Mouse (Mus musculus): ENCODE results near the gene Gm2007. TPM values are rescaled to one million over a fixed set of nuclear protein-coding genes. Genes with fewer than 3 reads are reported as not detected.
"Not testable (repeated sequence)": the region's sequence is repeated elsewhere in the genome, so short reads cannot be mapped to it uniquely, and the experiment has no call there.

Gene Gm2007
- polyA plus RNA-seq (2016; fragmentation: Nextera tagmentation; extraction: Ambion mirVana): not detected in 2 replicates

GRCm38 (mm10) chr2:175741237-175741636 is at the start of gene Gm2007:
TSS of gene Gm2007 (plus strand) at chr2:175741537.
- not testable (repeated sequence) for H3K27ac ChIP-seq; H3K4me1 ChIP-seq; H3K4me2 ChIP-seq; H3K9me3 ChIP-seq; H3K4me3 ChIP-seq (replicated peaks); H3K9ac ChIP-seq; H3K36me3 ChIP-seq (replicated peaks); H3K27me3 ChIP-seq; ATAC-seq (ENCODE audit: low FRiP score)
- no CpG with 5 or more reads among the region's 2 CpGs for WGBS

GRCm38 (mm10) chr2:175703546-175703945 is 37.8 kb upstream of the Gm2007 start, which contains the start of gene Zfp969:
TSS of gene Zfp969 (minus strand) at chr2:175703646.
- ATAC-seq (ENCODE audit: low FRiP score); H3K4me2 ChIP-seq; H3K9ac ChIP-seq; H3K4me1 ChIP-seq; H3K27me3 ChIP-seq; H3K4me3 ChIP-seq (replicated peaks); H3K36me3 ChIP-seq (replicated peaks); H3K9me3 ChIP-seq; H3K27ac ChIP-seq: not testable (repeated sequence)
- WGBS: no CpG with 5 or more reads among the region's 9 CpGs

- not testable (repeated sequence) for H3K4me3 ChIP-seq (replicated peaks); H3K36me3 ChIP-seq (replicated peaks); H3K27me3 ChIP-seq; ATAC-seq (ENCODE audit: low FRiP score); H3K27ac ChIP-seq; H3K4me1 ChIP-seq; H3K9ac ChIP-seq; H3K4me2 ChIP-seq; H3K9me3 ChIP-seq
- no CpG with 5 or more reads among the region's 6 CpGs for WGBS
Observed at GRCm38 (mm10) chr2:175800993-175801392, 59.7 kb downstream of the Gm2007 start, which contains the start of gene Gm14288. TSS of gene Gm14288 (minus strand) at chr2:175801093.

Other genes starting within 250 kb of the Gm2007 start
- gene Gm11007, start 97.6 kb upstream of the Gm2007 start, polyA plus RNA-seq (2016; fragmentation: Nextera tagmentation; extraction: Ambion mirVana): not detected in 2 replicates
- 4.4 and 7.3 TPM in 2 replicates for gene Zfp969, start 37.9 kb upstream of the Gm2007 start, polyA plus RNA-seq (2016; fragmentation: Nextera tagmentation; extraction: Ambion mirVana)
- not detected in 2 replicates for gene Gm14288, start 59.6 kb downstream of the Gm2007 start, polyA plus RNA-seq (2016; fragmentation: Nextera tagmentation; extraction: Ambion mirVana)
- 25.9 and 30.8 TPM in 2 replicates for gene Gm6710, start 127.7 kb downstream of the Gm2007 start, polyA plus RNA-seq (2016; fragmentation: Nextera tagmentation; extraction: Ambion mirVana)
- 5.7 and 5.8 TPM in 2 replicates for gene Zfp966, start 189.6 kb downstream of the Gm2007 start, polyA plus RNA-seq (2016; fragmentation: Nextera tagmentation; extraction: Ambion mirVana)
- gene Gm2026, start 223.8 kb downstream of the Gm2007 start, polyA plus RNA-seq (2016; fragmentation: Nextera tagmentation; extraction: Ambion mirVana): 29.3 and 30.7 TPM in 2 replicates